Mouse (Mus musculus) testis, adult 2 months (tissue): ENCODE measurements around the gene Vps26c.

Experiments
- CTCF ChIP-seq: fragments of 200-500 bp; IDR thresholded peaks from 2 replicates; pipeline ENCODE4 v1.5.1; 2012; ENCODE audit warnings: low read depth, mild to moderate bottlenecking, inconsistent platforms, low read length, moderate library complexity; ENCODE audit not compliant: control insufficient read depth, insufficient read depth, insufficient replicate concordance
- POLR2A ChIP-seq: fragments of 200-500 bp; IDR thresholded peaks from 2 replicates; pipeline ENCODE4 v1.6.1; 2012; ENCODE audit warnings: low read depth, mild to moderate bottlenecking, inconsistent platforms, low read length, moderate library complexity; ENCODE audit not compliant: control insufficient read depth

DNA sequence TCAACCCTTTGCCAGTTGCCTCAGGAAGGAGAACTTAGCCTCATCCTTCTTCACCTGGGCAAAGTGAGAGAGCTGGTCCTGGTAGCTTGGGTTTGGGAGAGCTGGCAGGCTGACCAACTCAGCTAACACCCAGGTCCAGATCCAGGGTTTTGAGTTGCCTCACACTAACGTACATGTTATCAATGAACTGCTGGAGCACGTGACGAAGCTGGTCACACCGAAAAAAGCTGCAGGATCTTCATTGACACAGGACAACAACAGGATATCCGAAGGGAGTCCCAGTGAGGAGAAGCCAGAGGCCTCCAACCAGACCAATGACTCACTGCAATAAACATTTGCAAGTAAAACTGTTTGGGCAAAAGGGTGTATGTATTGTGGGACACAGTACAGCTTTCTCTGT is 34.0 kb upstream of the Vps26c start:
- TF ChIP-seq POLR2A (no peak), CTCF (no peak)
